Mouse (Mus musculus): ENCODE results near the gene 2310034G01Rik. TPM values are rescaled to one million over a fixed set of nuclear protein-coding genes. Genes with fewer than 3 reads are reported as not detected.

2310034G01Rik gene
- polyA plus RNA-seq, 1 experiment from 2014 or later: 2.0 TPM

DNA sequence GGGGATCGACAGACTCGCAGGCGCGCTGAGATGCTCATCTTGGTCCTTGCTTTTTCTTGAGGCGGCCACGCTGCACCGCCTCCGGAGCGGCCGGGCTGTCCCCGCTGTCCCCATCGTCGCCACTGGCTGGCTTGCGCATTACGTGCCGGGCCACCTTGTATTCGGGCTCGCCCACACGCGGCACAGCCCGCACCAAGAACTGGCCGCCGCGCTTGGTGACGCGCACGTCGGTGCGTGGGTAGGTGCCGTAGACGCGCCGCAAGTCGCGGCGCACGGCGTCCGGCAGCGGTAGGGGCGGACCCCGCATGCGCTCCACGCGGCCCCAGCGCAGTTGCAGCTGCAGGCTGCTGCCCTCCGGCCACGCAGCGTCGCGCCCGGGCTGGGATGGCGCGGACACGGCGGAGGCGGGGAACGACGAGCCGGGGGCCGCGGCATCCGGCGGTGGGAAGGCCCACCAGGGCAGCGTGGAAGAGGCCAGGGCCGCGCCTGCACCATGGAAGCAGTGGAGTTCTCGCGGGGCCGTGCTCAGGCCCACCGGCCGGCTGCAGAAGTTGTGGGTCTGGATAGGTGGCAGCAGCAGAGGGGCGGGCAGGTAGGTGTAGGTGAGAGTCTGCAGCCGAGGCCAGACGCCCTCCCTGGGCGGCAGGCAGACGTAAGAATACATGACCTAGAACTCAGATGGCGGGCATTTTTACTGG, 1.2 kb downstream of the 2310034G01Rik start:
- WGBS: under 1% methylated on average over 74 of the region's 78 CpGs
- no peaks in the 10 kb centered on the region for H3K9me3 ChIP-seq (ENCODE audit: control insufficient read depth, low read length)
- H3K9ac ChIP-seq (ENCODE audit: low read length): peak overlapping the region; percentile 73
- DNase-seq (ENCODE audit: low spot score): peak; percentile 82
- H3K27me3 ChIP-seq (replicated peaks; ENCODE audit: control insufficient read depth, insufficient read depth, low read length): 0 out of 2 replicates have a peak, but pooled peaks cover 3% of the 10 kb centered on the region
- peak; percentile 81 for ATAC-seq (replicated peaks; ENCODE audit: low FRiP score, low TSS enrichment, low read depth)
- no peaks in the 10 kb centered on the region for H3K4me1 ChIP-seq (replicated peaks; ENCODE audit: control insufficient read depth, insufficient read depth, low read length)
- peak overlapping the region; percentile 64 for H3K4me3 ChIP-seq (ENCODE audit: low read depth, low read length)
- no peaks in the 10 kb centered on the region for H3K36me3 ChIP-seq (ENCODE audit: control insufficient read depth, insufficient read depth, low read length)
- peak overlapping the region; percentile 90 for H3K4me2 ChIP-seq (ENCODE audit: low read length)
- H3K27ac ChIP-seq (ENCODE audit: low read depth): peak overlapping the region; percentile 61

DNA sequence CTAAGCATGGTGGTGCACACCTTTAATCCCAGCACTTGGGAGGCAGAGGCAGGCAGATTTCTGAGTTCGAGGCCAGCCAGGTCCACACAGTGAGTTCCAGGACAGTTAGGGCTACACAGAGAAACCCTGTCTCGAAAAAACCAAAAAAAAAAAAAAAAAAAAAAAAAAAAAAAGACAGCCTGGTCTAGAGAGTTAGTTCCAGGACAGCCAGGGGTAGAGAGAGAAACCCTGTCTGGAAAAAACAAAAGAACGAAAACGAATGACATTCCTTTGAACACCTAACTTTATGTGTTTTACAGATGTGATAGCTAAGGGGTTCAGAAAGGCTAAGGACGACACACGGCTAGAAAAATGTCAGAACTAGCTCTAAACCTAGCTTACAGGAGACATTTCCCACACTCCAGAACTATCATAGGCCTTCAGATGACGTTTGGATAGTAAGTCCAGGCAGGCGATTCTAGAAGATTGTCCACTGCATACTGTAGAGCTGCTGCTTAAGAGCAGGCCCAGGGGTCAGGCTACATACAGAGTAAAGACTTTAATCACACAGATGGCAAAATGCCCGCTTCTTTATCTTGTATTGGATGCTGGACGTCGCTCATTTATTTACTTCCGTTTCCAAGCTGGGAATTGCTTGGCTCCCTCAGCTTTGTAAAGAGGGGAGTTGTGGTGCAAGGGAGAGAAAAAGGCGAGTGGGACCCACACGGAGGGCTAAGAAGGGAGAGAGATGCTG, 2.0 kb downstream of the 2310034G01Rik start:
- no peaks in the 10 kb centered on the region for H3K4me1 ChIP-seq (replicated peaks; ENCODE audit: control insufficient read depth, insufficient read depth, low read length)
- no peaks in the 10 kb centered on the region for H3K9me3 ChIP-seq (ENCODE audit: control insufficient read depth, low read length)
- peak overlapping the region; percentile 90 for H3K4me2 ChIP-seq (ENCODE audit: low read length)
- no peak; the same call in 1 of the 2 replicates for ATAC-seq (replicated peaks; ENCODE audit: low FRiP score, low TSS enrichment, low read depth)
- H3K27ac ChIP-seq (ENCODE audit: low read depth): peak overlapping the region; percentile 61; the same call in 1 of the 2 replicates
- 31% methylated on average over 14 of the region's 14 CpGs for whole genome bisulfite sequencing
- H3K4me3 ChIP-seq (ENCODE audit: low read depth, low read length): peak overlapping the region; percentile 64
- no peak for DNase-seq (ENCODE audit: low spot score)
- peak overlapping the region; percentile 73 for H3K9ac ChIP-seq (ENCODE audit: low read length)
- H3K36me3 ChIP-seq (ENCODE audit: control insufficient read depth, insufficient read depth, low read length): no peaks in the 10 kb centered on the region
- H3K27me3 ChIP-seq (replicated peaks; ENCODE audit: control insufficient read depth, insufficient read depth, low read length): 0 out of 2 replicates have a peak, but pooled peaks cover 3% of the 10 kb centered on the region

DNA sequence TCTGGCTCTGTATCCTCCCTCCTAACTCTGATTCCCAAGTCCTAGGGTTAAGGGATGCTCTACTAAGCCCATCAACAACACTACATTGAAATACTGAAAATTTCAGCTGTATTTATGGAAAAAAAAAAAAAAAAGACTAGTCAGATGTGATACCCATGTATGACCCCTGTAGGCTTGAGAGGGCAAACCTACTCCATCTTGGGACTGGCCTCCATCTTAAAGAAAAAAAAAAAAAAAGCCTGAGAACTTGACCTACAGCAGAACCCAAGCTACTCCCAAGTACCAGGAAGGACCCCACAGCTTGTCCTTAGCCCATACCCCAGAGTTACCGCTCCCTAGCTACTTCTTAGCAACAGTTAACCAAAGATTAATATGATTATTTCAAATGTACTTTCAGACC, 3.0 kb downstream of the 2310034G01Rik start:
- 0 out of 2 replicates have a peak, but pooled peaks cover 3% of the 10 kb centered on the region for H3K27me3 ChIP-seq (replicated peaks; ENCODE audit: control insufficient read depth, insufficient read depth, low read length)
- no peaks in the 10 kb centered on the region for H3K9me3 ChIP-seq (ENCODE audit: control insufficient read depth, low read length)
- DNase-seq (ENCODE audit: low spot score) (no peak), ATAC-seq (replicated peaks; ENCODE audit: low FRiP score, low TSS enrichment, low read depth) (no peak)
- H3K9ac ChIP-seq (ENCODE audit: low read length): no peak overlapping the region
- WGBS: 97% methylated on average over 1 of the region's 1 CpGs
- no peak overlapping the region for H3K4me2 ChIP-seq (ENCODE audit: low read length)
- no peak overlapping the region for H3K27ac ChIP-seq (ENCODE audit: low read depth)
- H3K4me3 ChIP-seq (ENCODE audit: low read depth, low read length): no peak overlapping the region
- no peaks in the 10 kb centered on the region for H3K4me1 ChIP-seq (replicated peaks; ENCODE audit: control insufficient read depth, insufficient read depth, low read length)
- no peaks in the 10 kb centered on the region for H3K36me3 ChIP-seq (ENCODE audit: control insufficient read depth, insufficient read depth, low read length)

DNA sequence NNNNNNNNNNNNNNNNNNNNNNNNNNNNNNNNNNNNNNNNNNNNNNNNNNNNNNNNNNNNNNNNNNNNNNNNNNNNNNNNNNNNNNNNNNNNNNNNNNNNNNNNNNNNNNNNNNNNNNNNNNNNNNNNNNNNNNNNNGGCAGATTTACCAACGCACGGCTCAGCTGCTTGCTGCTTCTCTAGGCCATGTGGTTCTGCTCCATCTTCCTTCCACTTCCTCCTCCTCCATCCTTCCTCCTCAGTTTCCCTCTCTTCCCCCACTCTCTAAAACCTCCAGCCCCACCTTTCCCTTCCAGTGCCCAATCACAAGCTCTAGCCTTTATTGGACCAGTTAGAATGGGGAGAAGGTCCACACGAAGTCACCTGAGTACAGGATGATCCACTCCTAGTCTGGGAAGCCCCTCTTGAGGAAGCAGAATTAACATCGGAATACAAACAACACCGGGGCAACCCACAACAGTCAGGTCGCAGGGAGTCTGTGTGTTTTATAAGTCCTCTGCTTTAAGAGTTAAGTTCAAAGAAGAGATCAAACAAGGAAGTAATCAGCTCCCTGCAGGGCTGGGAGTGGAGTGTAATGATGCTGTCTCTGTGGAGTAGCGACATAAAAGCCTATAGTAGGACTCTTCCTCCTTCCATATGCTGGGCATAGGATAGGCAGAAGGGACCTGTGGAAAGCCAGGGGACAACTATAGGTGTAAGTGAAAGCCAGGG, 5.2 kb downstream of the 2310034G01Rik start:
- no peak overlapping the region for H3K4me2 ChIP-seq (ENCODE audit: low read length)
- WGBS: 14% methylated on average over 7 of the region's 7 CpGs
- H3K4me1 ChIP-seq (replicated peaks; ENCODE audit: control insufficient read depth, insufficient read depth, low read length): no peaks in the 10 kb centered on the region
- no peak overlapping the region for H3K4me3 ChIP-seq (ENCODE audit: low read depth, low read length)
- no peaks in the 10 kb centered on the region for H3K9me3 ChIP-seq (ENCODE audit: control insufficient read depth, low read length)
- H3K27me3 ChIP-seq (replicated peaks; ENCODE audit: control insufficient read depth, insufficient read depth, low read length): 0 out of 2 replicates have a peak, but pooled peaks cover 3% of the 10 kb centered on the region
- H3K27ac ChIP-seq (ENCODE audit: low read depth): no peak overlapping the region
- H3K36me3 ChIP-seq (ENCODE audit: control insufficient read depth, insufficient read depth, low read length): no peaks in the 10 kb centered on the region
- no peak overlapping the region for H3K9ac ChIP-seq (ENCODE audit: low read length)
- no peak for DNase-seq (ENCODE audit: low spot score)
- ATAC-seq (replicated peaks; ENCODE audit: low FRiP score, low TSS enrichment, low read depth): no peak

DNA sequence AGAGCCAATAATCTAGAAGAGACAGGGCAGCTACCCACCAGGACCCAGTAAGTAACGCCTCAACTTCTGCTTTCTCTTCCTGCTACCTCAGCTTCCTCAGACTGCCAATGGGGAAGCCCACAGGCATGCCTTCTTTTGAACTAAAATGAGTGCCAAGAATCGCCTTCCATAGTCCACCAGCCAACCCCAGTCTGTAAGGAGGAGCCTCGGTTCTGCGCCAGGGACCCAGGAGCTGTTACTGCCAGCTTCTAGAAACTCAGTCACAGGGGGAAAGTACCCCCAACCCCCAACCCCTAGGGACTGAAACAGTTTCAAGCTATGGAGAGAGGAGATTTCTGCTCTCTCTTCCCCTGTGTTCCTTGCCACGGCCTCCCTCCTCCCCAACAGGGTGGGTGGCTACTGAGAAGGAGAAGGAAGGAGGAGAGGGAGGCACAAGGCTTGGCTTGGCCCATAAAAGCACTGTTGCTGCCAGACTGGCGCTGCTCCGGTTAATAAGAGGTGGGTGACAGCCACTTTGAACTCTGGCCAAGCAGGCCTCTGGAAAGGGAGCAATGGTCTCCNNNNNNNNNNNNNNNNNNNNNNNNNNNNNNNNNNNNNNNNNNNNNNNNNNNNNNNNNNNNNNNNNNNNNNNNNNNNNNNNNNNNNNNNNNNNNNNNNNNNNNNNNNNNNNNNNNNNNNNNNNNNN, 10.7 kb downstream of the 2310034G01Rik start:
- no peaks in the 10 kb centered on the region for H3K9me3 ChIP-seq (ENCODE audit: control insufficient read depth, low read length)
- WGBS: 76% methylated on average over 7 of the region's 7 CpGs
- no peaks in the 10 kb centered on the region for H3K36me3 ChIP-seq (ENCODE audit: control insufficient read depth, insufficient read depth, low read length)
- H3K9ac ChIP-seq (ENCODE audit: low read length): no peak overlapping the region
- no peak overlapping the region for H3K27ac ChIP-seq (ENCODE audit: low read depth)
- H3K4me1 ChIP-seq (replicated peaks; ENCODE audit: control insufficient read depth, insufficient read depth, low read length): peaks cover 4% of the 10 kb centered on the region; the same call in 1 of the 2 replicates
- no peaks in the 10 kb centered on the region for H3K27me3 ChIP-seq (replicated peaks; ENCODE audit: control insufficient read depth, insufficient read depth, low read length)
- DNase-seq (ENCODE audit: low spot score) (no peak), ATAC-seq (replicated peaks; ENCODE audit: low FRiP score, low TSS enrichment, low read depth) (no peak)
- H3K4me3 ChIP-seq (ENCODE audit: low read depth, low read length): no peak overlapping the region
- no peak overlapping the region for H3K4me2 ChIP-seq (ENCODE audit: low read length)

DNA sequence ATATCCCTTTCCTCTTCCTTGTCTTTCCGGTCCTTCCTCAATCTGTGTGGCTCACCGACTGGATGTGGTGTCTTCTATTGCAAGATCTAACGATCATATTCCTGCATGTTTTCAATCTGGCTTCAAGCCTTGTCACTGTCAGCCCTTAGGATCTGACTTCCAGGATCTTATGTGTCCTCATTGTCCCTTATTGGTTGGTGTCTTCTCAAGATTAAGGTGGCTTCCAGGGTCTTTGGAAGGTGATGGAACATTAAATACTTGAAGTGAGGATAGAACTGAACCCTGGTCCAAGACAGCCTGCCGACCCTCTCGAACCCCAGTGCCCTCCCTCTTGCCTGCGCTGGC, 11.2 kb downstream of the 2310034G01Rik start:
- no peak for DNase-seq (ENCODE audit: low spot score)
- WGBS: 53% methylated on average over 6 of the region's 6 CpGs

DNA sequence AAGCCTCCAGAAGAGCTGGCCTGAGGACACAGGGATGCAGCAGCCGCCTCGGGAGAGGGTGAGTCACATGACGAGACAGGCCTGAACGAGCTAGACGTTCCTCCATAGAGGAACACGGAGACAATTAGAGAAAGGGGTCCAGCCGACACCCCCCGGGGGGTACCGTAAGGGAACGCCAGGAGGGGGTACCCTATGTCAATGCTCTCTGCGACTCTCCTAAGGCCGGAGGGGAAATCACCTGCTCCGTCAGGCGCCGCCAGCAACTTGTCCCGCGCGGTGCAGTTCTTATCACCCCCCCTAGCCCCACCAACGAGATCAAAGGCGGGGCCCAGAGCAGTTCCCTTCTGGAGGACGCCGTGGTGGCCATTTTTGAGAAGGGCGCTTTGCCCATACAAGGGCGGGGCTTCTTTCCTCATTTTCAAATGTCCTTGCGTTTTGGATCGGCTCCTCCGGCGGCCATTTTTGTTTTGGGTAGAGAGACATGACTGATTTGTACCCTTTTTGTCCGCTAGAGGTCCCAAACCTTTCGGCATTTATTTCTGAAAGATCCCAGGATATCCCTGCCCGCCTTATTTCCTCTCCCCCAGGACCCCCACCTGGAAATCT, 11.7 kb downstream of the 2310034G01Rik start, which contains the start of gene Cuedc2:
TSS of gene Cuedc2 (minus strand) at position 372 of the 606 bp plus-strand sequence.
- peak within 1 kb of the TSS; percentile 60 for H3K9ac ChIP-seq (ENCODE audit: low read length)
- peak; percentile 85 for ATAC-seq (replicated peaks; ENCODE audit: low FRiP score, low TSS enrichment, low read depth)
- H3K27ac ChIP-seq (ENCODE audit: low read depth): no peak within 1 kb of the TSS
- no peaks in the 10 kb centered on the region for H3K9me3 ChIP-seq (ENCODE audit: control insufficient read depth, low read length)
- H3K4me1 ChIP-seq (replicated peaks; ENCODE audit: control insufficient read depth, insufficient read depth, low read length): peaks cover 4% of the 10 kb centered on the region; the same call in 1 of the 2 replicates
- peak; percentile 99 for DNase-seq (ENCODE audit: low spot score)
- H3K4me3 ChIP-seq (ENCODE audit: low read depth, low read length): peak within 1 kb of the TSS; percentile 67
- WGBS: 0% methylated on average over 31 of the region's 31 CpGs
- no peaks in the 10 kb centered on the region for H3K27me3 ChIP-seq (replicated peaks; ENCODE audit: control insufficient read depth, insufficient read depth, low read length)
- peak within 1 kb of the TSS; percentile 70 for H3K4me2 ChIP-seq (ENCODE audit: low read length)
- no peaks in the 10 kb centered on the region for H3K36me3 ChIP-seq (ENCODE audit: control insufficient read depth, insufficient read depth, low read length)

More for the DNA sequence above, 11.2 kb downstream of the 2310034G01Rik start:
- H3K9ac ChIP-seq (ENCODE audit: low read length): no peak overlapping the region
- no peaks in the 10 kb centered on the region for H3K27me3 ChIP-seq (replicated peaks; ENCODE audit: control insufficient read depth, insufficient read depth, low read length)
- no peak overlapping the region for H3K27ac ChIP-seq (ENCODE audit: low read depth)
- H3K4me1 ChIP-seq (replicated peaks; ENCODE audit: control insufficient read depth, insufficient read depth, low read length): peaks cover 4% of the 10 kb centered on the region; the same call in 1 of the 2 replicates
- H3K4me2 ChIP-seq (ENCODE audit: low read length): peak overlapping the region; percentile 70
- H3K36me3 ChIP-seq (ENCODE audit: control insufficient read depth, insufficient read depth, low read length): no peaks in the 10 kb centered on the region
- H3K9me3 ChIP-seq (ENCODE audit: control insufficient read depth, low read length): no peaks in the 10 kb centered on the region
- H3K4me3 ChIP-seq (ENCODE audit: low read depth, low read length): peak overlapping the region; percentile 67
- no peak for ATAC-seq (replicated peaks; ENCODE audit: low FRiP score, low TSS enrichment, low read depth)

Data from intestine, embryonic 14.5 days (tissue).